Comparison of ENCODE assay signal across 8 mouse cellular contexts in genomic region chr7:27480506-27480905, GRCm38 (mm10). TPM values are rescaled to one million over a fixed set of nuclear protein-coding genes. Genes with fewer than 3 reads are reported as not detected.
DNase-seq lines count a peak whose midpoint lies in the region; ATAC-seq lines count a peak whose summit lies in the region.

No protein-coding gene starts in this region.

- H3K4me2 ChIP-seq in heart, embryonic 14.5 days (ENCODE audit: low read length): peak overlapping the region; percentile 61
- peak overlapping the region; percentile 62; the same call in 1 of the 2 replicates for H3K4me2 ChIP-seq in limb, embryonic 12.5 days
- H3K4me2 ChIP-seq in stomach, embryonic 16.5 days (ENCODE audit: low read depth, low read length): peak overlapping the region; percentile 64

- H3K27ac ChIP-seq in heart, embryonic 14.5 days (replicated peaks in 1 of 2; ENCODE audit: control insufficient read depth in 1 of 2, insufficient read depth in 1 of 2, low read depth in 2 of 2, low read length in 2 of 2): peak overlapping the region; percentile 67 to 86
- peak overlapping the region; percentile 87 for H3K27ac ChIP-seq in limb, embryonic 12.5 days
- peak overlapping the region; percentile 90 for H3K27ac ChIP-seq in stomach, embryonic 16.5 days (ENCODE audit: low read length)

- intact Hi-C loops in heart, postnatal 10 days (cut with DNase I): no loop called here

- DNase-seq in heart, postnatal 10 days: no peak
- no peak for DNase-seq in testis, postnatal 10 days (ENCODE audit: low spot score)
- DNase-seq in thymus, postnatal 10 days (ENCODE audit: low spot score in 2 of 2): no peak

- H3K9me3 ChIP-seq in heart, embryonic 14.5 days (ENCODE audit: control insufficient read depth, low read length): no peaks in the 10 kb centered on the region
- no peaks in the 10 kb centered on the region for H3K9me3 ChIP-seq in megakaryocyte, embryonic 14.5 days
- no peaks in the 10 kb centered on the region for H3K9me3 ChIP-seq in limb, embryonic 12.5 days
- H3K9me3 ChIP-seq in stomach, embryonic 16.5 days (replicated peaks; ENCODE audit: control insufficient read depth, low read length): no peaks in the 10 kb centered on the region

- H3K27me3 ChIP-seq in heart, embryonic 14.5 days (ENCODE audit: control insufficient read depth, insufficient read depth, low read length): no peaks in the 10 kb centered on the region
- no peaks in the 10 kb centered on the region for H3K27me3 ChIP-seq in megakaryocyte, embryonic 14.5 days (replicated peaks)
- no peaks in the 10 kb centered on the region for H3K27me3 ChIP-seq in limb, embryonic 12.5 days
- H3K27me3 ChIP-seq in stomach, embryonic 16.5 days (ENCODE audit: control insufficient read depth, insufficient read depth, low read length): no peaks in the 10 kb centered on the region

- no peak for ATAC-seq in heart, embryonic 14.5 days (ENCODE audit: insufficient number of reproducible peaks, insufficient read depth, low FRiP score, low read depth)
- ATAC-seq in megakaryocyte, adult 5-6 weeks (ENCODE audit: poor library complexity, severe bottlenecking): no peak
- no peak for ATAC-seq in limb, embryonic 12.5 days (ENCODE audit: insufficient number of reproducible peaks, insufficient read depth, low FRiP score, low TSS enrichment, low read depth)
- ATAC-seq in stomach, embryonic 16.5 days (ENCODE audit: insufficient read depth, low FRiP score): no peak

- H3K4me1 ChIP-seq in heart, embryonic 14.5 days (ENCODE audit: control insufficient read depth in 2 of 2, insufficient read depth in 2 of 2, low read length in 2 of 2): peaks cover 12 to 15% of the 10 kb centered on the region in 2 experiments
- H3K4me1 ChIP-seq in megakaryocyte, embryonic 14.5 days: peaks cover 95% of the 10 kb centered on the region
- H3K4me1 ChIP-seq in limb, embryonic 12.5 days (replicated peaks): peaks cover 26% of the 10 kb centered on the region
- peaks cover 26% of the 10 kb centered on the region for H3K4me1 ChIP-seq in stomach, embryonic 16.5 days (ENCODE audit: control insufficient read depth, insufficient read depth, low read length)

- H3K36me3 ChIP-seq in heart, embryonic 14.5 days (ENCODE audit: control insufficient read depth, insufficient read depth, low read length): peaks cover 21% of the 10 kb centered on the region
- H3K36me3 ChIP-seq in megakaryocyte, embryonic 14.5 days (replicated peaks; ENCODE audit: low read length): peaks cover 50% of the 10 kb centered on the region
- H3K36me3 ChIP-seq in limb, embryonic 12.5 days: peaks cover 32% of the 10 kb centered on the region
- H3K36me3 ChIP-seq in stomach, embryonic 16.5 days (ENCODE audit: control insufficient read depth, insufficient read depth, low read length): peaks cover 10% of the 10 kb centered on the region

- H3K4me3 ChIP-seq in heart, embryonic 14.5 days (ENCODE audit: control insufficient read depth in 1 of 2, insufficient read depth in 1 of 2, low read depth in 1 of 2, low read length in 2 of 2): no peak overlapping the region
- H3K4me3 ChIP-seq in megakaryocyte, embryonic 14.5 days (replicated peaks): peak overlapping the region; percentile 90
- H3K4me3 ChIP-seq in limb, embryonic 12.5 days (replicated peaks): no peak overlapping the region
- H3K4me3 ChIP-seq in stomach, embryonic 16.5 days (replicated peaks; ENCODE audit: low read length): peak overlapping the region; percentile 41

- H3K9ac ChIP-seq in heart, embryonic 14.5 days (ENCODE audit: low read length): peak overlapping the region; percentile 60; the same call in 1 of the 2 replicates
- H3K9ac ChIP-seq in limb, embryonic 12.5 days (replicated peaks): no peak overlapping the region
- H3K9ac ChIP-seq in stomach, embryonic 16.5 days (ENCODE audit: low read length): peak overlapping the region; percentile 75

- 56% methylated on average over 3 of the region's 3 CpGs for WGBS in heart, embryonic 14.5 days
- WGBS in limb, embryonic 12.5 days: 64% methylated on average over 3 of the region's 3 CpGs
- WGBS in stomach, embryonic 16.5 days: 61% methylated on average over 3 of the region's 3 CpGs

RNA-seq across cellular contexts. Expression of gene Sertad1, which starts 6.2 kb away (rescaled TPM):
- 34.5 and 34.8 TPM in 2 replicates for polyA plus RNA-seq in heart, embryonic 14.5 days (2014; fragmentation: Nextera tagmentation; extraction: Ambion mirVana)
- total RNA-seq in heart, postnatal 10 days (2021): 10 to 100 TPM; 13.1 to 13.4 TPM
- 159 and 273 TPM in 2 replicates for polyA plus RNA-seq in megakaryocyte, embryonic 14.5 days (2012; ENCODE audit: insufficient read depth, low replicate concordance)
- 17.4 and 18.9 TPM in 2 replicates for total RNA-seq in megakaryocyte, adult 5-6 weeks (2015)
- total RNA-seq in megakaryocyte, adult 5-6 weeks (2017): 11.2 and 19.7 TPM in 2 replicates
- 29.4 and 30.4 TPM in 2 replicates for polyA plus RNA-seq in limb, embryonic 12.5 days (2016; fragmentation: Nextera tagmentation; extraction: Ambion mirVana)
- polyA plus RNA-seq in stomach, embryonic 16.5 days (2015; fragmentation: Nextera tagmentation; extraction: Ambion mirVana): 42.0 and 45.9 TPM in 2 replicates

RNA-seq across cellular contexts. Expression of gene Sertad3, which starts 6.9 kb away (rescaled TPM):
- polyA plus RNA-seq in heart, embryonic 14.5 days (2014; fragmentation: Nextera tagmentation; extraction: Ambion mirVana): 15.7 and 19.4 TPM in 2 replicates
- total RNA-seq in heart, postnatal 10 days (2021): 10 to 100 TPM in 1 of 2 experiments, 1 to 10 TPM in 1; 9.1 to 10.4 TPM
- polyA plus RNA-seq in megakaryocyte, embryonic 14.5 days (2012; ENCODE audit: insufficient read depth, low replicate concordance): 28.2 and 88.9 TPM in 2 replicates
- 5.8 and 7.8 TPM in 2 replicates for total RNA-seq in megakaryocyte, adult 5-6 weeks (2015)
- 11.1 and 11.6 TPM in 2 replicates for total RNA-seq in megakaryocyte, adult 5-6 weeks (2017)
- polyA plus RNA-seq in limb, embryonic 12.5 days (2016; fragmentation: Nextera tagmentation; extraction: Ambion mirVana): 29.4 and 30.3 TPM in 2 replicates
- polyA plus RNA-seq in stomach, embryonic 16.5 days (2015; fragmentation: Nextera tagmentation; extraction: Ambion mirVana): 38.1 and 39.4 TPM in 2 replicates

RNA-seq across cellular contexts. Expression of gene Prx, which starts 18.6 kb away (rescaled TPM):
- polyA plus RNA-seq in heart, embryonic 14.5 days (2014; fragmentation: Nextera tagmentation; extraction: Ambion mirVana): 0.58 and 0.59 TPM in 2 replicates
- total RNA-seq in heart, postnatal 10 days (2021): 1 to 10 TPM; 3.1 to 3.6 TPM
- polyA plus RNA-seq in megakaryocyte, embryonic 14.5 days (2012; ENCODE audit: insufficient read depth, low replicate concordance): 1.7 and 1.8 TPM in 2 replicates
- total RNA-seq in megakaryocyte, adult 5-6 weeks (2015): 0.05 and 0.16 TPM in 2 replicates
- 0.22 TPM in 1 of 2 replicates, not detected in the other for total RNA-seq in megakaryocyte, adult 5-6 weeks (2017)
- polyA plus RNA-seq in limb, embryonic 12.5 days (2016; fragmentation: Nextera tagmentation; extraction: Ambion mirVana): 5.6 and 6.1 TPM in 2 replicates
- polyA plus RNA-seq in stomach, embryonic 16.5 days (2015; fragmentation: Nextera tagmentation; extraction: Ambion mirVana): 3.7 and 4.0 TPM in 2 replicates

RNA-seq across cellular contexts. Expression of gene Blvrb, which starts 32.7 kb away (rescaled TPM):
- polyA plus RNA-seq in heart, embryonic 14.5 days (2014; fragmentation: Nextera tagmentation; extraction: Ambion mirVana): 49.7 and 57.9 TPM in 2 replicates
- 10 to 100 TPM; 38.2 to 40.8 TPM for total RNA-seq in heart, postnatal 10 days (2021)
- 330 and 332 TPM in 2 replicates for polyA plus RNA-seq in megakaryocyte, embryonic 14.5 days (2012; ENCODE audit: insufficient read depth, low replicate concordance)
- 35.3 and 42.0 TPM in 2 replicates for total RNA-seq in megakaryocyte, adult 5-6 weeks (2015)
- 15.5 and 16.2 TPM in 2 replicates for total RNA-seq in megakaryocyte, adult 5-6 weeks (2017)
- 34.1 and 38.8 TPM in 2 replicates for polyA plus RNA-seq in limb, embryonic 12.5 days (2016; fragmentation: Nextera tagmentation; extraction: Ambion mirVana)
- 112 and 113 TPM in 2 replicates for polyA plus RNA-seq in stomach, embryonic 16.5 days (2015; fragmentation: Nextera tagmentation; extraction: Ambion mirVana)

RNA-seq across cellular contexts. Expression of gene Sptbn4, which starts 33.0 kb away (rescaled TPM):
- 0.15 and 0.20 TPM in 2 replicates for polyA plus RNA-seq in heart, embryonic 14.5 days (2014; fragmentation: Nextera tagmentation; extraction: Ambion mirVana)
- total RNA-seq in heart, postnatal 10 days (2021): under 1 TPM; 0.74 to 0.87 TPM
- polyA plus RNA-seq in megakaryocyte, embryonic 14.5 days (2012; ENCODE audit: insufficient read depth, low replicate concordance): 0.27 and 0.45 TPM in 2 replicates
- total RNA-seq in megakaryocyte, adult 5-6 weeks (2015): 0.13 and 0.32 TPM in 2 replicates
- 0.07 and 0.20 TPM in 2 replicates for total RNA-seq in megakaryocyte, adult 5-6 weeks (2017)
- 0.26 and 0.41 TPM in 2 replicates for polyA plus RNA-seq in limb, embryonic 12.5 days (2016; fragmentation: Nextera tagmentation; extraction: Ambion mirVana)
- 0.50 and 0.57 TPM in 2 replicates for polyA plus RNA-seq in stomach, embryonic 16.5 days (2015; fragmentation: Nextera tagmentation; extraction: Ambion mirVana)

Comparison
In these comparisons a context has a peak if more than half of its experiments do, and no peak if none do; other contexts are left out.
1. H3K4me3 ChIP-seq: peak in megakaryocyte, embryonic 14.5 days (single experiment) and stomach, embryonic 16.5 days (single experiment); none in heart, embryonic 14.5 days (0 of 2) and limb, embryonic 12.5 days (single experiment).
2. Peak in every context shown above with its lines, with median percentiles within 50 percentile points of each other: H3K27ac ChIP-seq and H3K4me2 ChIP-seq.